Mouse (Mus musculus) olfactory bulb, adult 2 months (tissue): ENCODE data around the gene P4ha2. TPM values are rescaled to one million over a fixed set of nuclear protein-coding genes. Genes with fewer than 3 reads are reported as not detected.
A peak's percentile ranks its signal among the peaks of the same experiment; 100 is the strongest.

Experiments used
- H3K27ac ChIP-seq: fragments of 200-500 bp; 2 replicates; pipeline ENCODE4 v1.5.1; 2012; ENCODE audit warnings: low read depth, low read length; ENCODE audit not compliant: insufficient read depth
- H3K4me1 ChIP-seq: fragments of 200-500 bp; 2 replicates; pipeline ENCODE4 v1.6.1; 2012; ENCODE audit warnings: low read length; ENCODE audit not compliant: control insufficient read depth, insufficient read depth
- H3K4me3 ChIP-seq: fragments of 200-500 bp; 2 replicates; pipeline ENCODE4 v1.5.1; 2012; ENCODE audit warnings: mild to moderate bottlenecking, low read depth, low read length, moderate library complexity; ENCODE audit not compliant: insufficient read depth
- CTCF ChIP-seq: fragments of 200-500 bp; IDR thresholded peaks from 2 replicates; pipeline ENCODE4 v1.5.1; 2012; ENCODE audit warnings: low read depth, mild to moderate bottlenecking, low read length, moderate library complexity; ENCODE audit not compliant: insufficient read depth
- POLR2A ChIP-seq: fragments of 200-500 bp; IDR thresholded peaks from 2 replicates; pipeline ENCODE4 v1.6.1; 2012; ENCODE audit warnings: mild to moderate bottlenecking, low read depth, low read length, moderate library complexity; ENCODE audit not compliant: insufficient read depth
- WGBS: fragments of 180-500 bp; shearing (Covaris S2); methylation state at CpG from one replicate; pipeline ENCODE4 v1.1.7; 2018; 5-methylcytosine and 5-hydroxymethylcytosine counted together
- polyA plus RNA-seq: library from polyadenylated mRNA; stranded (reverse); fragments of >200 nt; gene quantifications from 2 replicates; pipeline ENCODE4 v1.2.4, GENCODE M21; 2012; ENCODE audit warnings: low replicate concordance; ENCODE audit not compliant: missing spikeins, insufficient read depth, insufficient read length

The P4ha2 gene
- polyA plus RNA-seq, 1 experiment, result not detected

DNA sequence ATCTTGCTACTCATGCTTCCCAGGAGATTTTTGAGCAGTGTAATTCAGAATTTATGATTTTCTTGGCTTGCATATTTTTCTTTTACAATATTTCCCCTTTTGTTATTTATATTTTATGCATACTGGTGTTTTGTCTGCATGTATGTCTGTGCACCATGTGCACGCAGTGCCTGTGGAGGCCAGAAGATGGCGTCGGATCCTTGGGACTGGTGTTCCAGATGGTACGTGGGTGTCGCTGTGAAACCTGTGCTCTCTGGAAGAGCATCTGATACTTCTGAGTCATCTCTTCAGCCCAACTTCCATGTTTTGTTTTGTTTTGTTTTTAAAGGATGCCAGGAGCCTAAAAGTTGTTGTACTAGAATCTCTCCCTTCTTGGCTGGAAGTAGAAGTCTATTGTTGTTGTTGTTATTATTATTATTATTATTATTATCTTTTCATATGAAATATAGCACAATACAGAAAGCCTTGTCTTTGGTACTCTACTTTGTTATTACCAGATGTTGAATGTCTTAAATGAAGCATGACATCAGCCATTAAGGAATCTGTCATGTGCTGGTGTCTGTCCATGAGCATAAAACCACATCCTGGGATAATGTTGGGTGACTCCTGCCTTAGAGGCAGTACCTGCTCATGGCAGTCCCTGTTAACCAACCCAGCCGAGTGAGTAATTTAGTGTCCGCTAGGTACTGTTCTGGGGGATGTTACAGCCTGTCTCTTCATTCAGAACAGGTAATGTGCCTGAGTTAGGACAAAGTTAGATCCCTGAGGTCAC is 41.5 kb downstream of the P4ha2 start:
- TF ChIP-seq POLR2A (no peak), CTCF (no peak)
- H3K4me1 ChIP-seq, result no peaks in the 10 kb centered on the region
- H3K27ac ChIP-seq, result no peak overlapping the region
- H3K4me3 ChIP-seq, result no peak overlapping the region
- 88% methylated on average over 7 of the region's 7 CpGs for WGBS

DNA sequence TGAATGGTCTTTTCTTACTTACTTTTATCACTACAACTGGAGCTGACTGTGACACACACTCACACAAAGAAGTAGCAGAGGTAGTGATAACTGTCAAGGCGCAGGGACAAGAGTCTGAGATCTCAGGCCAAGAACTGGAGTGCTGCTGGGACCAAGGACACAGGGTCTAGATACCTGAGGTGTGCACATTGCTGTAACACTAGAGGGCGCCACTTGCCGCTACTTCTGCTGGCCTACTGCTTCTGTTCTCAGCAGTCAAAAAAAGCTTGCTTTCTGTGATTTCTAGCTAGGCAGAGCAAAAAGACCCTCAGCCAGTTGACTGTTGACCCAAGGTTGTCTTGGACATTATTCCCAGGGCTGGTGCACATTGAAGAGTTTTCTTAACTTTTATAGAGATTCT is 45.0 kb downstream of the P4ha2 start:
- Histone ChIP-seq H3K4me3 (no peak overlapping the region), H3K4me1 (no peaks in the 10 kb centered on the region), H3K27ac (no peak overlapping the region)
- 37% methylated on average over 3 of the region's 3 CpGs for WGBS
- no peak for TF ChIP-seq POLR2A
- TF ChIP-seq CTCF, result 0 out of 2 replicates have a peak, but pooled peaks have one; percentile 23

DNA sequence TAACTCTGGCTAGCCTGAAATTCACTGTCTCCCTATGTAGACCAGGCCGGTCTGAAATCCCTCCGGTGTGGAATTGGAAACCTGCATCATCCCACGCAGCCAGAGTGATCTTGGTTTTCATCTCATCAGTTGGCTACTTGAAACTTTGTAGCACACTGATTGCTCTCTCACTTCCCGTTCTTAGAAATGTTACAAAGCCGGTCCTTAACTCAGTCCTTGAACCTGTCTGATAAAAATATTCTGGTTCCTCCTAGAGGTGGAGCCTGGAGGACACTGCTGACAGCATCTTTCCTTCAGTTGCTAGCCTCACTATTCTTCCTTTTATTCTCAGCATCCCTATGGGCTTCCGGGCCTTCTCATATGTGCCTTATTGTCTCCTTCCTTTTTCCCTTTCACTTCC is 46.1 kb downstream of the P4ha2 start:
- H3K27ac ChIP-seq, result no peak overlapping the region
- WGBS, result 74% methylated on average over 6 of the region's 6 CpGs

DNA sequence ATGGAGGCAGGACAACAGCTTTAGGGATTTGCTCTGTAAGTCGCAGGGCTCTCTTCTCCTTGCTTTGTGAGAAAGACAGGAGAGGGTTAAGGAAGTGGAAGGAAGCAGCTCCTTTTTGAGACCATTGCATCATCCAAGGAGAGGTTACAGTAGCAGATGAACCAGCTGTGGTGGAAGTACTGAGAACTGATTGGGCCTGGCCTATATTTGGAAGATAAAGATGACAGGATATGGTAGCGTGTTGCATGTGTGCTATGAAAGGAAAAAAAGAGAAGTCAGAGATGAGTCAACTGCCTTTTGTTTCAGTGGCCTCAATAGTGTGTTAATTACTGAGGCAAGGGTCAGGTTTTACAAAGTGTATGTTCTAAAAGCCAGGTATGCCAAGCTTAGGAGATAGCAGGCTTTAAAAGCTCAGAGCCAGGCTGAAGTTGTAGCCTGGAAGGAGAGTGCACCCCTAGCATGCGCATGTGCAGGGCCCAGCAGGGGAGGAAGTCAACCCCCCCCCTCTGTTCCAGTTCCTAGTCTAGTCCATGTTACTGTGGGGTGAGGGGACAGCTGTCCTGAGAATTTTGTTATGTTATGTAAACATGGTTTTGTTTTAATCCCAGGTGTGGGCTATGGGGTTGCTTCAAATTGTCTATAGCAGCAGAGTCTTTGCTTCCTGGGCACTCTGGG is 50.0 kb downstream of the P4ha2 start:
- WGBS, result 92% methylated on average over 3 of the region's 3 CpGs
- no peaks in the 10 kb centered on the region for H3K4me1 ChIP-seq
- no peak overlapping the region for H3K4me3 ChIP-seq
- no peak overlapping the region for H3K27ac ChIP-seq
- TF ChIP-seq POLR2A, result no peak
- no peak for TF ChIP-seq CTCF

More for the DNA sequence above, 46.1 kb downstream of the P4ha2 start:
- Histone ChIP-seq H3K4me1 (no peaks in the 10 kb centered on the region), H3K4me3 (no peak overlapping the region)
- TF ChIP-seq POLR2A, result no peak
- TF ChIP-seq CTCF, result no peak

DNA sequence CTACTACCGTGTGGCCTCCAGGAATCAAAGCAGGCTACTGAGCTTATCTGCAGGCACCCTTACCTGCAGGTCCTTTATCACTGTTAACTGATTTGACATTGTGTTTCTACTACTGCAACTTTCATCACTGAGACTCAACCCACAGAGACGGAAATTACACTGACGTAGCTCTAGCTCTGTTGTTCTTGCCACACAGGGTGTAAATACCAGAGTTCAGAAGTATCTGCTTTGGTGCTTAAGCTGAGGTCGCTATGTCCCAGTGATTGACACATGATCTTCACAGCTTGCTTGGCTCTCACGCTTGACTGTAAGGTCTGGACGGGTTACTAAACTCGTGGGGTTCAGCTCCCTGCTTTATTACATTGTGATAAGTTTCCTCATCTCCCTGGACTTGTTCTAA is 51.2 kb downstream of the P4ha2 start:
- Histone ChIP-seq H3K27ac (no peak overlapping the region), H3K4me1 (peaks cover 5% of the 10 kb centered on the region; the same call in 1 of the 2 replicates), H3K4me3 (no peak overlapping the region)
- 80% methylated on average over 7 of the region's 7 CpGs for WGBS
- TF ChIP-seq POLR2A (no peak), CTCF (no peak)

DNA sequence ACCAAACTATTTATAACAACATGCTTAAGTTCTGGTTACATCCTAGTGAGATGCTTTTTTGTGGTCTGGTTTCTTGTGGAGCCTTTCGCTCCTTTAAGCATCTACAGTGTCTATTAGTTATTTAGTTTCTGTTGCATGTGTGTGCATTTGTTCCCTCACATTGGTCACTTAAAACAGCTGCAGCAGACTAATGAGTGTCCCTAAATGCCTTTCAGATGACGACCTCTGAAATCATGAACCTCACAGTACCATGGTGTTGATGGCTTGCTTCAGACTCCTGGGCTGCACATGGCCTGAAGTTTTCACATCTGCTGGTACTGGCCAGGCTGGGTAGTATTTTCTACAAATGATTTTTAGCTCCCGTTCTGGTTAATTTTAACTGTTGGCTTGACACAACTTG is 53.1 kb downstream of the P4ha2 start:
- Histone ChIP-seq H3K4me1 (peaks cover 5% of the 10 kb centered on the region), H3K4me3 (no peak overlapping the region), H3K27ac (no peak overlapping the region)
- 84% methylated on average over 3 of the region's 3 CpGs for WGBS
- no peak for TF ChIP-seq POLR2A
- TF ChIP-seq CTCF, result no peak

DNA sequence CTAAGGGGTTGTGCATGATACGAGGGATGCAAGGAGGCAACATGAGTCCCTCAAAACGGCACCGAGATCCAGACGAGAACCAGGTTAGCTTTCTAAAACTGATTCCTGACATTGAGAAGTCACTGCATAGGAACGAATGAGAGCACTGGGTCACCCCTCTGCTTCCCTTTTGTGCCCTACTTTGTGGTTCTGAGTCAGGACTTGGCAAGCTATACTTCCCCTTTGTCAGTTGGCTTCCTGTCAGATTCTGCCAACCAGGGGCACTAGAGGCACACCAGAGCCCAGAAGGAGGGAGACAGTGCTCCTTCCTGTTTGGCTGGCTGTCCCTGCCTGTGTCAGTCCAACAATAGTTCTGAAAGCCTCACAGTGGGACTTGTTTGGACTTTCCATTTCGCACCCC is 56.0 kb downstream of the P4ha2 start:
- TF ChIP-seq CTCF, result no peak
- no peak for TF ChIP-seq POLR2A
- Histone ChIP-seq H3K27ac (no peak overlapping the region), H3K4me1 (peaks cover 7% of the 10 kb centered on the region), H3K4me3 (no peak overlapping the region)
- WGBS, result 71% methylated on average over 6 of the region's 6 CpGs

DNA sequence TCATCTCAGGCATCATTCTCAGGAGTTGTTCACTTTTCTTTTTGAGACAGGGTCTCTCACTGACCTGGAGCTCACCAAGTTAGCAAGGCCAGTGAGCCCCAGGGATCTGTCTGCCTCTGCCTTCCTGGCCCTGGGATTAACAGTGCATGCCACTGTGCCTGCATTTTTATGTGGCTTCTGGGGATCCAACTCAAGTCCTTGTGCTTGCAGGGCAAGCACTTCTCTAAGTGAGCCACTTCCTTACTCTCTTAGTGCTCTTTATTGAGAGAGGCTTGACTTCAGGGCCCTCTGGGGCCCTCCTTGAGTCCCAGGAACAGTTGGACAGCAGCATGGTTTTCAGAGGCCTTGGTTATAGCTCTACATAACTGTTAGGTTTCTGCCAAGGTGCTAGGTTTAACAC is 56.6 kb downstream of the P4ha2 start:
- TF ChIP-seq POLR2A (no peak), CTCF (no peak)

DNA sequence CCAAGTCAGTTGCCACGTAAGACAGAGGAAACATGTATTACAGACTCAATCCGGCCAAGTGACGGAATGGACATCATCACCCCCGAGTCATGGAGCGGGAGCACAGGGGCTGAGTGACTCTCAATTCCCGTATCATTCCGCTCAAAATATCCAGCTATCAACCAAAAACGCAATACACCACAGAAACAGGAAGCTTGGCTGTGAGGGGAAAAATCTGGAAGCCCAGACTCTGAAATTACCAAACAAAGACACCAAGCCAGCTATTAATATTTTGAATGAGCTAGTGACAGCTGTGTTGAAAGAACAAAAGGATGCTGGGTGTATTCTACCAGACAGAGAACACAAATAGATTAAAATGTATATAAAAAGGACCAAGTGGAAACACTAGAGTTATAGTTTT is 57.7 kb downstream of the P4ha2 start:
- TF ChIP-seq POLR2A (no peak), CTCF (no peak)
- H3K4me1 ChIP-seq, result peaks cover 7% of the 10 kb centered on the region
- no peak overlapping the region for H3K4me3 ChIP-seq
- WGBS, result 77% methylated on average over 8 of the region's 8 CpGs
- H3K27ac ChIP-seq, result no peak overlapping the region

More for the DNA sequence above, 56.6 kb downstream of the P4ha2 start:
- Histone ChIP-seq H3K4me3 (no peak overlapping the region), H3K4me1 (peaks cover 7% of the 10 kb centered on the region), H3K27ac (no peak overlapping the region)

DNA sequence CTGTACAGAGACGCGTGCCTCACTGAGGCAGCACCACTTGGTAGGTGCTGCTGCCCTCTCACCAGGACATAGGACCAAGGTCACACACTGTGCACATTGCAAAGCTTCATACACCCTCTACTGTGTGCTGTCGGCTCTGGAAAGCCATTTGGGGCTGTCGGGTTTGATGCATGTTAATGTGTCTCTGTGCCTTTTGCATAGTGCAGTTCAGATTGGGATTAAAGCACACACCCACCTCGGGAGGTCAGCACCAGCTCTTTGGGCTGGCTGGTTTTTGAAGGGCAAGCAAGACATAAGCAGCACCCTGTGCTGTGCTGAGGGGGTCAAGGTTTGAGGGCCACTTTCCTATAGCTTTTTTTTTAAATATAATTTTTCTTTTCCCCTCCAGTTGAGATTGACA is 60.5 kb downstream of the P4ha2 start:
- 87% methylated on average over 5 of the region's 5 CpGs for WGBS
- Histone ChIP-seq H3K4me1 (peaks cover 7% of the 10 kb centered on the region), H3K27ac (no peak overlapping the region), H3K4me3 (no peak overlapping the region)
- TF ChIP-seq CTCF, result no peak
- no peak for TF ChIP-seq POLR2A
